Mouse (Mus musculus) c-Kit-positive CD71-positive TER-119-negative erythroid progenitor cells, embryonic 14.5 days (primary cell): ENCODE measurements around the gene Limch1.

Source experiments
- DNase-seq: peaks from one replicate; pipeline ENCODE4 v3.0.0-alpha.2; 2013; ENCODE audit warnings: low read depth

Limch1 gene

DNA sequence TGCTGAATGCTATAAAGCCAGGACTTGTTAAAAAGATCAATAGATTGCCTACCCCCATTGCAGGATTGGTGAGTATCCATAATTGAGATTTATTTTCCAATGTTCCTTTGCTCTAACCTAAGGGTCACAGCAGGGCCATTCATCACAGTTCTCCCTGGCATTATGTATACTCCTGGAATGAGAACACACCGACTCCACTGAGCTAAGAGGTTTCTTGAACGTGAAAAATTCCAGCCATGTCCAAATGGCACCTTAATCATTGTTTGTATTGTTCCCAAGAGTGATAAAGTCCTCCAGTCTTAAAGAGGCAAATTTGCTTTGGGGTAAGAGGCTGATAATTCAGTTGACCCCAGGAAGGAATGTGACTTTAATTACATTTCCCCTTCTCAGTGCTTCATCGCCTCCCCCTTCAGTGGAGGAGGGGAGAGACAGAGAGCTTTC is 136.3 kb downstream of the Limch1 start:
- no peak for DNase-seq

DNA sequence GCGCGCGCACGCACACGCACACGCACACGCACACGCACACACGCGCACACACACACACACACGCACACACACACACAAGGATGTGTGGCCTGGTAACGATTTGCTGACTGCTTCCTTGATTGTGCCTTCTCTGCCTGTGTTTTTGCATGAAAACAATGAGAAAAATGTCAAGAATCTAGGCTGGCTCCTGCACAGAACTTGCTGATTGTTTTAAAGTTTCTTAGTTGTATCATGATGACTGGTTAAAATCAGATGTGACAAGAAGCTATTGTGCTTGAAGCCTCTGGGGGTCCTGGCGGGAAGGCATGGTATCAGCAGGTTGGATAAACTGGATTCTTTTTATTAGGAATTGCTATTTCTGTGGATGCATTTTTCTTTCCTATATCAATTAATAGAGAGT is 137.1 kb downstream of the Limch1 start:
- no peak for DNase-seq

DNA sequence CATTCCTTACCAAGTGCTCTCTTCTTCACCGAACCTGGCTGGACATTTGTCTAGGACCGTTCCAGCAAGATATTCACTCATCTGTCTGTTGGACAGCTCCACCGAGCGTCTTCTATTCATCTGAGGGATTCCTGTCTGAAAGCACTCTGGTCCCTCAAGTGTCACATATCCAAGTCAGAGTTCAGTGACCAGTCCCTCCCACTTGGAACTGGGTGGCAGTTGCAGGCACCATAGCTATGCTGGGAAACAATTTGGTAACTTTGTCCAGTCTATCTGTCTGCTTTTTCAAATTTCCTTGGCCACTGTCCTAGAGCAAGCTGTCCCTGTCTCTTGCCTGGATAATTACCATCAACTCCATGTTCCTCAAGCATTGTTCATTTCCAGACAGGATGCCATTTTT is 138.9 kb downstream of the Limch1 start:
- DNase-seq = no peak

DNA sequence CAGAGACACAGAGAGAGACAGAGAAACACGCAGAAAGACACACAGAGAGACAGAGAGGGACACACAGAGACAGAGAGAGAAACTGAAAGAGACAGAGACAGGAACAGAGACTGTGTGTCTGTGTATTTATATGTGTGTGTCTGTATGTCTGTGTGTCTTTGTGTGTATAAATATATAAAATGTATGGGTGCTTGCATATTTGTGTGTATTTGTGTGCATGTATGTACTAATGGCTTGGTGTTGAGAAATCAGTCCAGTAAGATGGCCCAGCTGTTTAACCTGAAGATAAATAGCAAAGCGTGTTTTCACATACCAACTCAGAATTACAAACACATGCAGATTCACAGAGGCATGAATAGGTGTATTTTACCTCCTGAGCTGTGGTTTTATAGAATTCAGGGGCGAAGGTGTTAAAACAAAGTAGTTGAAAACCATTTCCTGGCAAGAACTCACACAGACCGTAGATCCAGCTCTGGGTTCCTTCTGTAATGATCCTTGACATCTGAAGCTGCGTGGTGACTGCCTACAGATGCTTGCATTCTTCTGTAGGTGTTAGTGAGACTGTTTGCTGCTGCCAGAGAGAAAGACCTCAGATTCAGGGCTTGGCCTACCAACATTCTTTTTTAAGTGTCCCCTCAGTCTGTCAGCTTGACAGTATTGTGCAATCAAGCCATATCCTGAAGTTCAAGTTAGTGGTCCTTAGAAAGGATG is 140.9 kb downstream of the Limch1 start:
- DNase-seq = no peak

DNA sequence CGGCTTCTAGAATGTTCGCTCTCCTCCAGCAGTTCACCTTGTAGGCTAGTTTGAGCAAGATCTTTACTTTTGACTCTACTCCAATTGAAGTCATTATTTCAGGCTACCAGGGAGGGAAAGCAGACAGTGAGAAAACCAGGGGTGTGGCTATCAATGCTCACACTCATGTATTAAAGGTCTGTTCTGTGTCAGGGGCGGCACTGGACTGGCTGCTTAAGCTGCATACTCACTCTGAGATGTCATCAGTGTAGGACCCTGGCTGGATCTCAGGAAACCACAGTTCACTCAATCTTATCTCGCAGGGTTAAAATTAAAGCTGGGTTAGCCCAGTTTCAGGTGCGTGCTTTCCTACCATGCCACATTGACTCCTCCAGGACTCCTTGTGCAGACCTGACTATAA is 142.4 kb downstream of the Limch1 start:
- no peak for DNase-seq

DNA sequence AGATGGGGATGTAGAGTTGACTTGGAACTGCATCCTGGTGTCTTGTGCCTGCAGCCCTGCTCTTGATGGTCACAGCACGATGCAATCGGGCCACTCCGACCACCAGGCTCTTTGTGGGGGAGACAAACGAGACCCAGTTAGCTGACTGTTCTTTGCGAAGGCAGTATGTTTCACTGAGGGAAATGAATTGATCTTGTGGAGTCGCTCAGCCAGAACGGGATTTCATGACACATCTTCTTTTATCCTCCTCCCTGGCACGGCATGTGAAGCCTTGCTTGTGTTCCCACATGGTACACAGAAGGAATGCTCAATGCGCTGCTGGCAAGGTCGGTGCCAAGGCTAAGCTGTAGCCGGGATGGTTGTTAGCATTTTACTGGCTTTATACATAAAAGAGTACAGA is 143.7 kb downstream of the Limch1 start:
- no peak for DNase-seq

DNA sequence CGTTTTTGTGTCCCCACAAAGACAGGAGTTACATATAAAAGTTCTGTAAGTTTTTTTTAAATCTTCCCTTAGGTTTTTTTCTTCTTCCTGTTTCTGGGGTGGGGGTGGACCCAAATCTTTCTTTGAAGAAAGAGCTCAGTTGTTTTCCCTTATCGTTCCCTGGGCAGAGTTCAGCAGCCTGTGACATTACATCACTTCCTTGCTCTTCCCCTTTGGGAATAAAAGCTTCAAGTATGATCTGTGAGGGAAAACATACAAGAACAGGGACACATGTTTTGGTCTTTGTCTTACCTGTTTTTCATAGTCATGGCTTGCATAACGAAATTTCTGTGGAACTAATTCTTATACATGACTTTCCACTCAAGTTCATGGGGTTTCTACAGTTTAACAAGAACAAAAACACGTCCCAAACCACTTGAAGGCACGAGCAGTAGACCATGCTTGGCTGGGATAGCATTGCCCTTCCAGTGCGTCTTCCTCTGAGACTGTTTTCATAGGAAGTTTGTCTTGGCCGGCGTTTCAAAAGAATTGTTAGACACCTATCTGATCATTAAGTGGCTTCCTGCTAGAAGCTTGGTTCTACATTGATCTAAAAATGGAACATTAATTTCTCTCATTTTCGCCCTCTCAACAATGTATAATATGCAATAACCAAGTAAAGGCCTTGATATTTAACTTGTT is 150.0 kb downstream of the Limch1 start:
- DNase-seq = no peak

DNA sequence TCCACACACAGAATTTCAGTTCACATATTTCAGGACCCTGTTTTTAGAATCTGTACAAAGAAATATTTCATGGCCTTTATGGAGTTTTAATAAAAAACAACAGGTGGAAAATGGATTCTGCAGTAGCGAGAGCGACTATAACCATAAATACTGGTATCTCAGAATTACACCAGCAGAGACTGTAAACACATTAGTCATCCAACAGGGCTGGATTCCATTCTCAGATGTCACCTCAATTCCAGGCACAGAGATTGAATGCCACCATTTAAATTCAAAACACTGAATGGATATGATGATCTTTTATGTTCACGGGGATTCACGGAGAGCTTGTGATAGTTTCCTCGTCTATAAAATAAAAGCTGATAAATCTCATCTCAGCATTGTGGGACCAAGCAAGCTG is 152.0 kb downstream of the Limch1 start:
- DNase-seq = no peak

DNA sequence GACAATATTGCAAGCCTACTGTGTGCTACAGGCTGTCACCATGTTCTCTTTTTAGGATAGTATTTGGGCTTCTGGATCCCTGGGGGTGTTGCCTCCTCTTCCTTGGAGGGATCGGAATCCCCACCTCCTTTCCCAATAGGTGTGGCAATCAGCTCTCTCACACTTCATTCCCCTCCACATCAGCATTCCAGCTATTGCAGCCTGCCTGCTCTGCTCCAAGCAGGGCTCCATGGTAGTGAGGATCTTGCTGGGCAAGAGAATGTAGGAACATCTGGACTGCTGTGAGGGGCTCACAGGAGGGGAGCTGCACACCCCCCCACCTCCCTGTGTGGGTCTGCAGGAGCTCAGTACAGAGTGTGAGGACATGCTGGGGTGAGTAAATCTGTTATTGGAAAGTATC is 152.6 kb downstream of the Limch1 start:
- DNase-seq = no peak

DNA sequence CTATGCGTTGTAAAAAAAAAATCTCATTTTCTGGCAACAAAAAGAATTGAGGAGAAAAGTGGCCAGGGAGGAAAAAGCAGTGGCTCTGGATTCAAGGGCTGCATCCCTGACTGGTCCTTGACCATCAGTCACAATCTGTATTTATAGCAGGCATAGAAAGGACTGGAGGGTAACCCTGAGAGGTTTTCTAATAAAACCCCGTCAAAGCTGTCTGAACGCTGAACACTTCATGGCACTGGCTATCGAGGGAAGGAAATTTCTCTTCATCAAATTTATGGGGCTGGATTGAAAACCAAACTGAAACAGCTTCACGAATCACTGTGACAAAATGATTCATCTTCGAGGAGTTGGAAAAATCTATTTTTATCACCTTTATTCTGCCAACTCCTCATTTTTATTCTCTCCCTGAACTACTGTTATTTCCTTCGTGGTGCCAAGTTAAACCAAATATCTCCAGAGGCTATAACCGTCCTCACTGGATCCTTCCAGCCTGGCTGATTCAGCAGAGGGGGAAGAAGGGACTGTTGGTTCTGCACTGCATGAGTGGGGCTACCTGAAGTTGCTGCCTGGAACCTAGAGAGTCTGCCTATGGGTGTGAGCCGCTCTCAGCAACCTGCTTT is 153.3 kb downstream of the Limch1 start:
- DNase-seq = no peak

DNA sequence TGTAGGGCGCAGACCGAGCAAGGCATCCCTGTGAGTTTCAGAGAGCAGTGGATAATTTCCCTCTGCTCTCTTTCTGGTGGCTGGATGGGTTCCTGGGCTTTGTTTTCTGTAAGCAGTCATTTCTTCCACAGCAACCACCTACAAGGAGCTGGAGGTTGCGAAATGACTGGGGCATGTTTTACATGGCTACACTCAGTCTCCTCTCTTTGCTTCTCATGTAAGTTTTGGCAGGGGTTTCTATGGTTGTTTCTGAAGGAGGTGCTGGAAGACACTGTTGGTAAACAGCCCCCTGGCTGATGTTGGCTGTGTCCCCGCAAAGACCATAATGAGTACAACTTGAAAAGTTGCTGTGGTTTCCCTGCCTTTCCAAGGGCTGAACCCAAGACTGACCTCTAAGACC is 155.5 kb downstream of the Limch1 start:
- no peak for DNase-seq

DNA sequence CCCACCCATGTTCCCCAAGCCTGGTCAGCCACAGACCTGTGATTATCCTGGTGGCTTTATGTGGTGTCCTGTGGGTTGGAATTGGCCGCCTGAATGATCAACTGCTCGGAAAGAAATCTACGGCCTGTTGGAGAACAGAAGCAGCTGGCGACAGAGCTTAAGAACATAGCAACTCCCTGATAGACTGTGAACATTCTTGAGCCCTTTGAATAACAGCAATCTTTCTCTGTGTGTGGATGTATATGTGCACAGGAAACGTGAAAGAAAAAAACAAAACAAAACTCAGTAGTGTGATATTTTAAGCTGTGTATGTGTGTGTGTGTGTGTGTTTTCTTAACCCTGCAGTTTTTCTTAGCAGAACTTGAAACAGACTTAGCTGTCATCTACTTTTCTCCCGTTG is 159.2 kb downstream of the Limch1 start:
- DNase-seq = no peak

DNA sequence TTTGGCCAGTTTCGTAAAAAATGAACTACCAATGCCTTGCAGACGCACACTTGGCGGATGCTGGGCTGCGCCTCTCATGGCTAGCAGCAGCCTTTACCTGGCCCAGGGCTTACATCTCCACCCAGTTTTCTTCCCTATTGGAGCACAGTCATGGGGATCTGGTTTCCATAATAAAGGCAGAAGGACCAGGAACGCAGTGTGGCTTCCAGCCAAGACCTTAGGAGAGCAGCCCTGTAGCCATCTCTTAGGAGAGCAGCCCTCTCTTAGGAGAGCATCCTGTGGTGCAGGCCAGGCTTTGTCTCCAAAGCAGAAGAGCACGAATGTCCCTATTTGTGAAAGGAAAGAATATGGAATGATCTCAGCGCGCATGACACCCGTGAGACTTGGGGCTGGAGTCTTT is 163.3 kb downstream of the Limch1 start:
- DNase-seq = no peak

DNA sequence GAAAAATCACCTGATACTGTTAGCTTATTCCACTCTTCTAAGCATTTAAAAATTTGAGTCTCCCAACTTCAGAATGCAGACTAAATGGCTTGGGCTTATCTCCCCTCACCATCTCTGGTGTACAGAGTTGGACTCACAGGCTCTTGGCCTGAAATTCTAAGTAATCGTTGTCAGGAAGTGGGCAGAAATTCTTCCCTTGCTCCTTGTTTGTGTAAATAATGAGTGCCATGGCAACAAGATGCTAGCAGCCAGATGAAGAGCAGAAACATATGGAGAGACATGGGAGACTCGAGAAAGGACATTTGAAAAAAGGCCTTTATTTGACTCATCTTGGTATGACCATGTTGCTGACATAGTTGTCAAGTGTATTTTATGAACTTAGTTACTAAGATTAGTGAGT is 164.3 kb downstream of the Limch1 start:
- DNase-seq = no peak

DNA sequence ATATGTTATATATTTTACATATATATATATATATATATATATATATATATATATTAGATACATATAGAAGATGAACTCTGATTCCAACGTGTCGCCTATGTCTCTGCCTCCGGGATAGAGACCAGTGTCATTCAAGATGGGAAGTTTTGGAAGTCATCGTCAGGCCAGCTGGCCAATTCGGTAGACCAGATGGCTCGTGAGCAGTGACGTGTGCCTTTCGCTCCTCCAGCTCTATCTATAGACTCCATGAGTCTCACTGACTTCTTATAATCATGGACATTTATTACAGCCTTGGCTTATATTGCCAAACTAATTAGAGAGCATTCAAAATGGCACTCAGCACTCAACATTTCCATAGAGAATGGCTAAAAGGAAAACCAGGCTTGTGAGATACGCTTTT is 165.0 kb downstream of the Limch1 start:
- DNase-seq = no peak

DNA sequence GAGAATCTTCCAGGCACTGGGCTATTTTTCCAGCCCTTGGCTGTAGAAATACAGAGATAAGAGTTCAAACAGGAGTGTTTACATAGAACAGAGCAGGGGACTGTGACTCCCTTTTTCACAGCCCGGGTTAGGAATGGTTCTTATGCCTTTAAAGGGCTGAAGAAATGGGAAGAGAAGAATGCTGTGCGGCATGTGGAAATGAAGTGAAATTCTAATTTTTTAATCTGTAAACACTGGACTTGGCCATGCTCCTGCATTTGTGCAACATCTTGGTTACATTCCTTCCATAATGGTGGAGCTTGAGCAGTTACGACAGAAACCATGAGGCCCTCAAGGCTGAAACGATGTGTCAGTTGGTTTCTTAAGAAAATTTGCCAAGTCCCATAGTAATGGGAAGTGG is 165.4 kb downstream of the Limch1 start:
- no peak for DNase-seq

DNA sequence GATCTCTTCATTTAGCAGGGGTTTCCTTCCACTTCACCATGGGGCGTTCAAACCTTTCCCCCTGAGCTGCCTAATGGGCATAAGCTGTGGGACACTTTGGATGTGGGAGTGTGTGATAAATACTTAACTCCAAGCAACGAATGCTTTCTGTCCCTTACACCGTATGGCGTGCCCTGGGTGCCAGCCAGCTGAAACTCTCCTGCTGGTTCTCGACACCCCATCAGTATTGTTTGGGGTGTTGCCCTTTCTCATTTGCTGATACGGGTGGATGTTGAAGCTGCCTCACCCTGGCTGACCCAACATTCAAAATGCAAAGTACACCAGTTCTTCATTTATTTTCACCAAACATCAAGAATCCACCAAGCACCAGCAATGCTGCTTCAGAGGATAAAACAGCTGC is 168.2 kb downstream of the Limch1 start:
- DNase-seq = no peak

DNA sequence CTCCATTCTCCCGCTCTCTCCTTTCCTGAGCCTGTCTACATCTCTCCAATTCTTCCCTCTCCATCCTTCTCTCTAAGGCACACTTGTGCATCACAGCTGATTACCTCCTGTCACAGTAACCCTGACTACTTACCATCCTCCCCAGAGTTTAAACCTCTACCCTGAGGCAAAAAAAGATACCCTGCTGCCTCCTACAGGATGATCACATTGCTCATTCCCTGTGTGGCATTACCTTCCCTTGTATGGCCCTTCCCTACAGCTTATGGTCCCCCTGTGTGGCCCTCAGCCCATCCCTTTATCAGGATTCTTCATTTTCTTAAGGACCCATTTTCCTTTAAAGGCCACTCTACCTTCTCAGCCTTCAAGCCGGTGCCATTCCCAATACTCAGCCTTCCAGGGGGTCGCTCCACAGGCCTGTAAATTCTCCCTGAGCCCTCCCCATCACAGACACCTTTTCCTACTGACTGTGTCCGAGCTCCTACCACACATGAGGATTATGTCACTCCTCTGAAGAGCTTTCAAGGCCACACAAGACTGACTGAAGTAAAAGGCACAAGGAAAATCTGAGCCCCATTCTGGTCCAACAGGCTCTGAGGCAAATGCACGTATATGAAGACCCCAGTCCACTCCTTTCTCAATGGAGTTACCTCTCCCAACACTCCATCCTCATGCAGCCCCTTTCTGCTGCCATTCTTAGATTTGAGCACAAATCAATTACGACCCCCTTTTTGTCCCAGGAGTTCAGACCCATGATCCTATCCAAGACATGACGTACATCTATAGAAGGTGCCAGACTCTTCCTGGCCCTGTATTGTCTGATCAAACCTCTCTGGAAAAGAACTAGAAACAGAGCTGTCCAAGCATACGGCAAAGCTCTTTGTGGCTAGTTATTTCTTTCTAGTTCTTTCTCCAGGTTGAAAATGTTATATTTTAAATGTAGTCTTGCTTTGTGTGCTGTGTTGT is 172.0 kb downstream of the Limch1 start:
- DNase-seq = no peak

DNA sequence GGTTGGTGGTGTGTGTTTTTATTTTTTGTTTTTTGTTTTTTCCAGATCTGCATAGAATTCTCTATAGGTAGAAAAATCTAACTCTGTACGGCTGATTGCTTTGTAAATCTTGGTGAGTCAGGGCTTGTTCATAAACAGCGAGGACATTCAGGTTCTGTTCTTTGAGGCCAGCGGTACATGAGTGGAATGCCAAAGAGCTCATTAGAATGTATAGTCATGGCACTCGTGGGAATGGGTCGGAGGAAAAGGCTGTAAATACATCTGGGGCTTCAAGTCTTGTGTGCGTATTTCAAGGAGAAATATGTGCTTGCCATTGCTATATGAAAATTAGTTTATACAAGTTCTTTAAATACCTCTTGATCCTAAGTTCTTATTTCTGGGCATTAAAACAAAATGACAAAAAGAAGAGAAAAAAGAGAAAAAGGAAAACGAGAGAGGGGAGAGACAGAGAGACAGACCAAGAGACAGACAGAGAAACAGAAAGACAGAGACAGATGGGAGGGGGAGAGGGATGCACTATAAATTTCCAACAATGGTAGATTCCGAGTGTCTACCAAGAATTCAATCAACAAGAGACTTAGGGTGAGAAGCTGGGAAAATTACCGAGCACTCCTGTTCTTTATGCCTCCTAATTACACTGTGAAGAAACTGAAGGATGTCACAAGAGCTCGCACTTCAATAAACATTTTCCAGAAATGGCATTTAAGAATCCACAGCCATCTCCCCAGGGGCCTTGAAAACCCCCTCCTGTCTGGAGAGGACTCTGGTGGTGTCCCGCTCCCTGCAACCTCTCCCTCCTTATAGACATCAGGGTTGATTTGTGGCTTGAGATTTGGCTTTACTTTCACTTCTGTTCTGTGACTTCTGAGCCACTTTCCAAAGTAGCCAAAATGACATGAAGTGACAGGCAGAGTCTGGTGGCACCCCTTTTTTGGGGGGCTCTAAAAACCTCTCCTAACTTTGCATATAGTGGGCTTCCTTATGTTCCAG is 173.0 kb downstream of the Limch1 start:
- no peak for DNase-seq

DNA sequence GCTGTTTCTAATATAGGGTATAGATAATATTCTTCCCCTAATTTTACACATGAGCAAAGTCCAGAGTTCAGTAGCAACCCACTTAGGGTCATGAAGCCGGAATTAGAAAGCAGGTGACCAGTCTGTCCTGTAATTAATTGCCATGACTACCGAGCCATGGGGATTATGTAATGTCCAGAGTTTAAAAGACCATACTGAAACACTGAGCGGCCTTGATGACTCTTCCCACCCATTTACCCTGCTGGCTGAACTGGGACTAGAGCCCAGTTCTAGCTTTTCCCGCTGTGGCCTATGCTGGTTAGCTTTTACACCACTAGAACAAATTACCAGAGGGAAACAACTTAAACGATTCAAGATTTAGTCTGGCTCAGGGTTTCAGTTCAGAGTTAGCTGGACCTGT is 177.0 kb downstream of the Limch1 start:
- DNase-seq = no peak

DNA sequence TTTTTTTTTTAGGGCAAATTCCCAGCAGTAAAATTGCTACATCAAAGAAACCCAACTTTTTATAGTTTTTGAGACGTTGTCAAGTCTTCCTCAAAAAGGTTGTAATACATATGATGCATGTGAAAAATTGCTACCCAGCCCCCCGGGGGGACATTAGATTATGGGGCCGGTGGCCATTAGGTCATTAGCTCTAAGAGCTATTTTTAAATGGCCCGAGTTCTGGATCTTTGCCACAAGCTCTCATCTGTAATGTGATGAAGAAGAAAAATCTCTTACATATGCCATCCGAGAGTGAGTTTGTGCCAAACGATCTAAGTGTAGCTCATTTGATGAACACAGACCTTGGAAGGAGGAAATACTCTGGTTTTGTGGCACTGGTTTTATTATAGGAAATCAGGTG is 183.7 kb downstream of the Limch1 start:
- no peak for DNase-seq
